Mouse (Mus musculus): ENCODE measurements at regions not wholly inside any gene's neighbourhood (a gene's known extent, or its start where the extent isn't known, plus 50 kb on each side); places are given as distances from the start of the nearest gene placed in this dataset.

GRCm38 (mm10) chr4:16700159-16700558 lies 2905.1 kb upstream of the Gm12353 start:
- no peak for TF ChIP-seq CTCF (IDR thresholded peaks at IDR 0.05)
- intact Hi-C loops (cut with DNase I) = loop anchor here (10.0 kb wide), 1 partner anchor 155 kb away; no protein-coding TSS in a partner anchor

GRCm38 (mm10) chr4:16714796-16715195 lies 2890.5 kb upstream of the Gm12353 start:
- no peak overlapping the region for H3K27ac ChIP-seq
- H3K4me3 ChIP-seq = no peak overlapping the region
- DNase-seq (ENCODE audit: extremely low spot score in 1 of 2, low spot score in 2 of 2) = no peak
- intact Hi-C loops (cut with DNase I) = no loop called here
- TF ChIP-seq CTCF (IDR thresholded peaks at IDR 0.05) = no peak

More at GRCm38 (mm10) chr4:16700159-16700558, 2905.1 kb upstream of the Gm12353 start:
- no peak overlapping the region for H3K4me3 ChIP-seq
- DNase-seq (ENCODE audit: extremely low spot score in 1 of 2, low spot score in 2 of 2) = no peak
- peak overlapping the region; percentile 40 for H3K27ac ChIP-seq

- intact Hi-C loops (cut with DNase I) = no loop called here
- TF ChIP-seq CTCF (IDR thresholded peaks at IDR 0.05) = no peak
- Histone ChIP-seq H3K27ac (no peak overlapping the region), H3K4me3 (no peak overlapping the region)
- no peak for DNase-seq (ENCODE audit: extremely low spot score in 1 of 2, low spot score in 2 of 2)
Measured at GRCm38 (mm10) chr4:16739785-16740184, 2865.5 kb upstream of the Gm12353 start.

Measured in left cerebral cortex, adult 2 months (tissue).